Mouse (Mus musculus) intestine, embryonic 15.5 days (tissue): Measurements from ENCODE around the gene Tssk3. TPM values are rescaled to one million over a fixed set of nuclear protein-coding genes. Genes with fewer than 3 reads are reported as not detected.
"Not testable (repeated sequence)": the region's sequence is repeated elsewhere in the genome, so short reads cannot be mapped to it uniquely, and the experiment has no call there.

Source experiments
- ATAC-seq: fragments of 200-750 bp; cut with Nextera tagmentation; 2 replicates; pipeline ENCODE4 v1.8.0; 2017; ENCODE audit warnings: moderate TSS enrichment, moderate library complexity
- H3K27ac ChIP-seq: fragments of 300-500 bp; sonication (generic); 2 replicates; pipeline ENCODE4 v1.5.1; 2015; ENCODE audit warnings: mild to moderate bottlenecking, inconsistent platforms
- H3K27me3 ChIP-seq: fragments of 300-500 bp; sonication (generic); replicated peaks from 2 replicates; pipeline ENCODE4 v1.6.1; 2015; ENCODE audit warnings: inconsistent platforms
- H3K36me3 ChIP-seq: fragments of 300-500 bp; sonication (generic); 2 replicates; pipeline ENCODE4 v1.6.1; 2015; ENCODE audit warnings: inconsistent platforms
- H3K4me1 ChIP-seq: fragments of 300-500 bp; sonication (generic); replicated peaks from 2 replicates; pipeline ENCODE4 v1.6.1; 2015; ENCODE audit warnings: inconsistent platforms
- H3K4me2 ChIP-seq: fragments of 300-500 bp; sonication (generic); replicated peaks from 2 replicates; pipeline ENCODE4 v1.6.1; 2015; ENCODE audit warnings: mild to moderate bottlenecking, inconsistent platforms
- H3K4me3 ChIP-seq: fragments of 300-500 bp; sonication (generic); replicated peaks from 2 replicates; pipeline ENCODE4 v1.5.1; 2015; ENCODE audit warnings: inconsistent platforms
- H3K9ac ChIP-seq: fragments of 300-500 bp; sonication (generic); 2 replicates; pipeline ENCODE4 v1.6.1; 2015; ENCODE audit warnings: inconsistent platforms
- H3K9me3 ChIP-seq: fragments of 300-500 bp; sonication (generic); 2 replicates; pipeline ENCODE4 v1.6.1; 2016; ENCODE audit warnings: inconsistent platforms
- WGBS: fragments of 180-500 bp; shearing (Covaris S2); methylation state at CpG from one replicate; pipeline ENCODE4 v1.1.7; 2015; 5-methylcytosine and 5-hydroxymethylcytosine counted together
- polyA plus RNA-seq: library from polyadenylated mRNA; unstranded; fragments of >200 nt; fragmentation: Nextera tagmentation; extraction: Ambion mirVana; gene quantifications from 2 replicates; pipeline ENCODE4 v1.2.1, GENCODE M21; 2015

Gene Tssk3
- polyA plus RNA-seq, 1 experiment from 2014 or later: not detected

DNA sequence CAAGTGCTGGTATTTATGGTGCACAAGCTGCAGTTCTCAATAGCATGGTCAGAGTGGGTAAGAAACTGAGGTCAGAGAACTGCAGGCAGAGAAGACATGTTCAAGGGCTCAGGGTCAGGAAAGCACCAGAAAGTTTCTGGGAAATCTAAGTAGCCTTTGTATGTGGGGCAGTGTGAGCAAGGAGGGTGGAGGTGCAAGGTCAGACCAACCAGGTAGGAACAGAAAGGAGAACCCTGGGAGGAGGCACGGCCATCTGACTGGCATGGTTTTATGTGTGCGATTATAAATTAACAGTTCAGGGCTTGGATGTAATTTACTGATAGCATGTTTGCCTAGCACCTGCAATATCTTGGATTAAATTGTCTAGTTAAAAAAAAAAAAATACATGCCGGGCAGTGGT lies 31.1 kb downstream of the Tssk3 start:
- H3K4me1 ChIP-seq: peaks cover 7% of the 10 kb centered on the region
- no peak overlapping the region for H3K4me2 ChIP-seq
- no peak overlapping the region for H3K27ac ChIP-seq
- H3K4me3 ChIP-seq: no peak overlapping the region
- no peaks in the 10 kb centered on the region for H3K9me3 ChIP-seq
- 74% methylated on average over 3 of the region's 3 CpGs for WGBS
- no peak overlapping the region for H3K9ac ChIP-seq
- ATAC-seq: no peak
- no peaks in the 10 kb centered on the region for H3K36me3 ChIP-seq
- no peaks in the 10 kb centered on the region for H3K27me3 ChIP-seq

DNA sequence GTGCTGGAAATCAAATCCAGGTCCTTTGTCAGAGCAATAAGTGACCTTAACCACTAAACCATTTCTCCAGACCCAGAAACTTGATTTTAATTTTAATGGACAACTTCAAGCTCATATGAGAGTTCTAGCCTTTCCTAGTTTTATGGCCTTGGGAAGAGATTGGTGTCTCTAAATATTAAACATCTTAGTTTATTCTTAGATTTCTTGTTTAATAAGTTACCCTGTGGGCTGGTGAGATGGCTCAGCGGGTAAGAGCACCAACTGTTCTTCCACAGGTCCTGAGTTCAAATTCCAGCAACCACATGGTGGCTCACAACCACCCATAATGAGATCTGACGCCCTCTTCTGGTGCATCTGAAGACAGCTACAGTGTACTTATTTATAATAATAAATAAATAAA lies 33.5 kb downstream of the Tssk3 start:
- not testable (repeated sequence) for H3K9me3 ChIP-seq, H3K27me3 ChIP-seq, H3K4me3 ChIP-seq, H3K4me2 ChIP-seq, H3K9ac ChIP-seq, H3K27ac ChIP-seq, H3K4me1 ChIP-seq, H3K36me3 ChIP-seq, ATAC-seq
- 74% methylated on average over 2 of the region's 2 CpGs for WGBS

DNA sequence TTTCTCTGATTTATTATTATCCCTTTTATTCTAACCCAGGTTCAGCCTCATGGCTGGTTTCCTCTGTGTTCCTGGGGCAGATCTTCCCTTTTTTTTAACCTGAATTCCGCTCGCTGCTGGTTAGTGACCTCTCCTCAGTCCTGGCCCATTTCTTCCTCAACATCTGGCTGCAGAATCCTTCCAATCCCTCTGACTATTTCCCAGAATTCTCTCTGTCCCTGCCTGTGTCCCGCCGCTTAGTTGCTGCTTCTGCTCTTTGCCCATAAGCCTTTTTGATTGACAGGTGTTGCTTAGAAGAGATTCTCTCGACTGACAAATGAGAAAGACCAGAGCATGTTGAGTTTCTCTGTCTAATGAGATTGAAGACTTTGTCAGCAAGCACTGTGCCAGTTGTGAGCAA lies 34.7 kb downstream of the Tssk3 start:
- ATAC-seq: no peak
- Histone ChIP-seq H3K27me3 (no peaks in the 10 kb centered on the region), H3K4me1 (no peaks in the 10 kb centered on the region)

DNA sequence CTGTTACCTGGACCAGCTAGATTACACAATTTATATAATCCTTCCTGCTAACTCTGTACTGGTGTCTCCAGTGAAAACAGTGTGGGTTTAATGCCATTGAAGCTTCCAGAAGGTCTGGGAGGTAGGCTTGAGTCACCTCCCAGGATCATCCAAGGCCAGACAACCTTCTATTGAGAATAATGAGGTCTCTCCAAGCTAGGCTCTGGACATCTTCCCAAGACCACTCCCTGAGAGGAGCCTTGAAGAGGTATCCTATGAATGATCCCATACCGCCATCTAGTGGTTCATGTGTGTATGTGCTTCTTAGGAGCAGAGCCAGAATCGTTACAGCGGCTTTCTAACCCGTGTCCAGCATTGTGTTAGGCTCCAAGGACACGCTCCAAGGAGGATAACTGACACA lies 35.6 kb downstream of the Tssk3 start:
- ATAC-seq: peak; percentile 91
- Histone ChIP-seq H3K27me3 (no peaks in the 10 kb centered on the region), H3K9me3 (no peaks in the 10 kb centered on the region), H3K4me1 (no peaks in the 10 kb centered on the region), H3K36me3 (no peaks in the 10 kb centered on the region), H3K4me3 (no peak overlapping the region), H3K4me2 (no peak overlapping the region), H3K27ac (no peak overlapping the region), H3K9ac (no peak overlapping the region)
- 5% methylated on average over 5 of the region's 5 CpGs for WGBS

More for the DNA sequence above, 34.7 kb downstream of the Tssk3 start:
- no peak overlapping the region for H3K9ac ChIP-seq
- WGBS: 58% methylated on average over 5 of the region's 5 CpGs
- H3K9me3 ChIP-seq: no peaks in the 10 kb centered on the region
- H3K4me2 ChIP-seq: no peak overlapping the region
- no peaks in the 10 kb centered on the region for H3K36me3 ChIP-seq
- H3K27ac ChIP-seq: no peak overlapping the region
- H3K4me3 ChIP-seq: no peak overlapping the region

DNA sequence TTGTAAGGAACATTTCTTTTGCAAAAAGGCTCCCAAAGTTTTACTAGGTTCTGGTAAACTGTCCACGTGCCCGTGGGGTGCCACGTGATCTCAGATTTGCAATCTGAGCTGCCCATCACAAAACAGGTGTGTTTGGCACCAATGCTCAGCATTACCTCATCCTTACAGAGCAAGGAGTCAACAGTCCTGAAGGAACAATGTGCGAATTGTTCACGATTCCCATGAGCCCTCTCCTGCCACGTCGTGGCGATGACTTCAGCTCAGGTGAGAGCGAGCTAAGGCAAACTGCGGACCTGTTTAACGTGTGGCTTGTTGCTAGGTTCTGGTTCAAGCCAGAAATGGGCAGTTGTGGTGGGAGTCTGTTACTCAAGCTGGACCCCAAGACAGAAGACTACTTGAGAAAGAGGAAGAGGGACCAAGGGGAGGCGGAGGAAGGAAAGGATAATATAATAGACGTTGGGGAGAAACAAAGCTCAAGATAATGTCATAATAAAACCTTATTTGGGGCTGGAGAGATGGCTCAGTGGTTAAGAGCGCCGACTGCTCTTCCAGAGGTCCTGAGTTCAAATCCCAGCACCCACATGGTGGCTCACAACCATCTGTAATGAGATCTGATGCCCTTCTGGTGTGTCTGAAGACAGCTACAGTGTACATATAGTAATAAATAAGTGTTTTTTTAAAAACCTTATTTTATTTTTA lies 39.2 kb downstream of the Tssk3 start:
- H3K9ac ChIP-seq: no peak overlapping the region
- no peak overlapping the region for H3K4me2 ChIP-seq
- H3K27me3 ChIP-seq: no peaks in the 10 kb centered on the region
- WGBS: 81% methylated on average over 15 of the region's 15 CpGs
- no peak overlapping the region for H3K4me3 ChIP-seq
- H3K36me3 ChIP-seq: no peaks in the 10 kb centered on the region
- no peaks in the 10 kb centered on the region for H3K9me3 ChIP-seq
- H3K27ac ChIP-seq: no peak overlapping the region
- no peaks in the 10 kb centered on the region for H3K4me1 ChIP-seq
- ATAC-seq: no peak

DNA sequence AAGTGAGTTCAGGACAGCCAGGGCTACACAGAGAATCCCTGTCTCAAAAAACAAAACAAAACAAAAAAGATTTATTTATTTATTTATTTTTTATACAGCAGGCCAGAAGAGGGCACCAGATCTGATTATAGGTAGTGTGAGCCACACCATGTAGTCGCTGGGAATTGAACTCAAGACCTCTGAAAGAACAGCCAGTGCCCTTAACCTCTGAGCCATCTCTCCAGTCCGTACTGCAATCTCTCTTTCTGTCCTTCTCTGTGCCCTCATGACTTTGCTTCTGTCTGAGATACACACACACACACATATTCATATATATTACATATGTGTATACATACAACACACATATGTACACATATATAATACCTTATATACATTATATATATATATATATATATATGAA lies 40.0 kb downstream of the Tssk3 start:
- Histone ChIP-seq H3K4me3 (no peak overlapping the region), H3K4me1 (no peaks in the 10 kb centered on the region), H3K27ac (no peak overlapping the region), H3K4me2 (no peak overlapping the region), H3K9me3 (no peaks in the 10 kb centered on the region), H3K36me3 (no peaks in the 10 kb centered on the region), H3K9ac (no peak overlapping the region), H3K27me3 (no peaks in the 10 kb centered on the region)
- 69% methylated on average over 2 of the region's 2 CpGs for WGBS
- ATAC-seq: no peak

DNA sequence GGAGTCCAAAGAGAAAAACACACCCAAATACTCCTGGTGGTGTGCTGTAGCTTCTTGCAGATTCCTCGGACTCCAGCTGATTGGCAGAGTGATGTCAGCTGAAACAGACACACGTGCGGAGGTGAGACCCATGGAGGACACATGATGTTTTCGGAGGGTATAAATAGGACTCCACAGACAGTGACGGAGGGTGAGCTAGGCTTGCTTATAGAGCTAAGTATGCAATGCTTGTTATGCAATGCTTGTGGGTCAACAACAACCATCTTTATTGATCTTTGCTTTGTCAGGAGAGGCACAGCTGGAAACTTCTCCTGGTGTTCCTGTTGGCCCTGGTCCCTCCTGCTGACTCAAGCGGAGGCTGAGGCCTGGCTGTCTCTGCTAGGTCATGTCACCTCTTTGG lies 42.1 kb downstream of the Tssk3 start:
- WGBS: 86% methylated on average over 6 of the region's 6 CpGs
- no peaks in the 10 kb centered on the region for H3K27me3 ChIP-seq
- H3K4me1 ChIP-seq: no peaks in the 10 kb centered on the region

DNA sequence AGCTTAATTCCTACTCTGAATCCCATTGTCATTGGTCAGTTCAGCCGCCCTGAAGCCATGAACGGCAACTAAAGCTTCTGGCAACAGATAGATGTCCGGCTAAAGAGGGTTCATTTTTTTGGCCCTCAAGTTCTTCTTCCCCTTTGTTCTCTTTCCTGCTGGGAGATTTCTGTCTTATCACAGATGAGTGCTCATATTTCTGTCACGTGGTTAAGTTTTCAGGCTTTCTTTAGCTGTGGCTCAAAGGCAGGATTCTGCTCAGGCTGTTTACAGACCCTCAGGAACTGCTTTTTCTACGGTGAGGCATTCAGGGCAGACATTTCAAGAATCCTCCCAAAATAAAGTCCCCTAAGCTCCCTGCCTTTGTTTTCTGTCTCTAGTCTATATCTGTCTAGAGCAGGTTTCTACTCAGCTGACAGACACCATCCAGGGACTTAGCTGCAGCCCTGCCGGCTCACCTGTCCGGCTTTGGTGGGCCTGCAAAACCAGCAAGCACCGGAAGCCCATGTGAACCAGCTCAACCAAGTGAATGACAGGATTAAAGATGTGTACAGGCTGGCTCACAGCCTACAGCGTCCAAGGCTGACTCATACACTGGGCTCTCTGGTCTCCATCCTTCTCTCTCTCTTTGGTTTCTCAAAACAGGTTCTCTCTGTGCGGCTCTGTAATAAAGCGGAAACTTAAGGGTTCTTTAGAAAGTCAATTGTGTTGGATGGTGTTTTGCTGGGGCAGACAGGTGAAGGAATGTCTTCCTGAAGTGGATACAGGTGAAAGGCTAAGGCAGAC lies 42.9 kb downstream of the Tssk3 start:
- Histone ChIP-seq H3K27me3 (0 out of 2 replicates have a peak, but pooled peaks cover 3% of the 10 kb centered on the region), H3K9ac (no peak overlapping the region), H3K9me3 (no peaks in the 10 kb centered on the region), H3K4me2 (no peak overlapping the region), H3K36me3 (no peaks in the 10 kb centered on the region), H3K4me1 (no peaks in the 10 kb centered on the region), H3K27ac (no peak overlapping the region), H3K4me3 (no peak overlapping the region)
- no peak for ATAC-seq
- WGBS: 75% methylated on average over 11 of the region's 11 CpGs

More for the DNA sequence above, 42.1 kb downstream of the Tssk3 start:
- H3K27ac ChIP-seq: no peak overlapping the region
- H3K9me3 ChIP-seq: no peaks in the 10 kb centered on the region
- no peaks in the 10 kb centered on the region for H3K36me3 ChIP-seq
- no peak overlapping the region for H3K4me3 ChIP-seq
- ATAC-seq: no peak
- H3K9ac ChIP-seq: no peak overlapping the region
- no peak overlapping the region for H3K4me2 ChIP-seq

DNA sequence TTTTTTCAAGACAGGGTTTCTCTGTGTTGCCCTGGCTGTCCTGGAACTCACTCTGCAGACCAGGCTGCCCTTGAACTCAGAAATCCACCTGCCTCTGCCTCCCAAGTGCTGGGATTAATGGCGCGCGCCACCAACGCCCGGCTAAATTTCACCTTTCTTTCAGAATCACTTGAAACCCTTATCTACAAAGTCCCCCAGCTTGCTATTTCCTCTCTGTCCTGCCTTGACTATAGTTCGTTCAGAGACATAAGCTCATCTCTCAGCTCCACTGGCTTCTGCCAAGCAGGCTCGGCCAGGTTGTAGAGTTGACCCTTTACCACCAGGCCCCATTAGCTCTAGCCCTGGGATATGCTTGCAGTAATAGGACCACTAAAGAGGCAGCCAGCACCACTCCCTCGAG lies 43.5 kb downstream of the Tssk3 start:
- 82% methylated on average over 8 of the region's 8 CpGs for WGBS
- Histone ChIP-seq H3K4me1 (no peaks in the 10 kb centered on the region), H3K4me2 (no peak overlapping the region), H3K9ac (no peak overlapping the region), H3K27me3 (0 out of 2 replicates have a peak, but pooled peaks cover 5% of the 10 kb centered on the region), H3K27ac (no peak overlapping the region), H3K4me3 (no peak overlapping the region), H3K36me3 (no peaks in the 10 kb centered on the region), H3K9me3 (no peaks in the 10 kb centered on the region)
- no peak for ATAC-seq

DNA sequence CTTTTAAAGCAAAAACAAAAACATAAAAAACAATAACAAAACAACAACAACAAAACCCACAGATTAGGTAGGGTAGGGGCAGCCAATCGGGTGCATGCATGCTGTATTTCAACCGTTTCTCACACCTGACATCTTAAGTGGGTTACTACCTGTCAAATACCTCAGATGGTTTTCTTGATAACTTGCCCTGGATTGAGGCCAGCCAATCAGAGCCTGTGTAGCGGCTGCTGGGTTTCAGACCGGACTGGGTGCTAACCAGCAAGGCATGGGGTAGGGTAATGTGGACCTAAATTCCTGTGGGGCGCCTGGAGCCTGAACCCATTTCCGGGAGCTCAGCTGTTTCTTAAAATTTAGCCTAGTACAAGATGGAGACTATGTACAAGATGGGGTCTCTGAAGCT lies 49.7 kb downstream of the Tssk3 start:
- no peak overlapping the region for H3K9ac ChIP-seq
- WGBS: 32% methylated on average over 6 of the region's 6 CpGs
- peaks cover 19% of the 10 kb centered on the region; the same call in 1 of the 2 replicates for H3K27me3 ChIP-seq
- ATAC-seq: no peak
- H3K36me3 ChIP-seq: no peaks in the 10 kb centered on the region
- no peaks in the 10 kb centered on the region for H3K9me3 ChIP-seq
- peak overlapping the region; percentile 63 for H3K4me2 ChIP-seq
- H3K27ac ChIP-seq: no peak overlapping the region
- H3K4me1 ChIP-seq: peaks cover 8% of the 10 kb centered on the region
- no peak overlapping the region for H3K4me3 ChIP-seq

DNA sequence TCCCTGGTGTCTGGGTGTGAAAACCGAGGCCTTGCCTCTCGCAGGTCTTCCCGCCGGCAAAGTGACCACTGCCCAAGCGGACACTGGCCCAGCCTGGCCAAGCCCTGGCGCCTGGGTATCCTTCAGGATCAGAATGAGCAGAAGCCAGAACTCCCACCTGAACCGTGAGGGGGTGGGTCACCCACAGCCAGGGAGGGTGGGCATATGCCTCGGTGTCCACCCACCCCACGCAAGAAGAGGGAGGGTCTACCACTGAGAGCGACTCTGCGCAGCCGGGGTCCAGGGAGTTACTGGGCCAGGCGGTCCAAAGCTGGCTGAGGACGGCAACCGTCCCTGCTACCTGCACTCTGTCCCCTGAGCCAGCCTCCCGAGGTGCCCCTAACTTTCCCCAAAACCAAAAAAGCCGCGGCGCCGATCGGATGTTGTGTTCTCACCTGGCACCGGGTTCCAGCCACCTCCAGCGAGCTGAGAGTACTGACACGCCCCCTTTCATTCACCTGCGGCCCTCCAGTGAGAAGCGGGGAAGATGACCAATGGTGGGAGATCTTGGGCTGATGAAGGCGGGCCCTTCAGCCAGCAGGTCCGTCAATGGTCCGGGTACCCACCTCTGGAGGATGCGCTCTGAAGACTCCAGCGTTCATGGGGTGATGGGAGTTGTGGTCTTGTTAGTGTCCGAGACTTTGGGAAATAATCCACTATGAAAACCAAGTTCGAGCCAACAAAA lies 50.3 kb downstream of the Tssk3 start, which contains the start of gene Zbtb8b:
Gene Zbtb8b (minus strand): TSS at position 514 of the 724 bp plus-strand sequence.
- H3K27ac ChIP-seq: no peak within 1 kb of the TSS
- 2% methylated on average over 33 of the region's 33 CpGs for WGBS
- peak; percentile 99 for ATAC-seq
- no peaks in the 10 kb centered on the region for H3K9me3 ChIP-seq
- peaks cover 8% of the 10 kb centered on the region for H3K4me1 ChIP-seq
- H3K4me3 ChIP-seq: peak within 1 kb of the TSS; percentile 41
- H3K9ac ChIP-seq: peak within 1 kb of the TSS; percentile 45
- H3K36me3 ChIP-seq: no peaks in the 10 kb centered on the region
- H3K27me3 ChIP-seq: peaks cover 19% of the 10 kb centered on the region; the same call in 1 of the 2 replicates
- H3K4me2 ChIP-seq: peak within 1 kb of the TSS; percentile 63
